8 mouse cellular contexts compared by ENCODE assay signal in the genomic region with DNA sequence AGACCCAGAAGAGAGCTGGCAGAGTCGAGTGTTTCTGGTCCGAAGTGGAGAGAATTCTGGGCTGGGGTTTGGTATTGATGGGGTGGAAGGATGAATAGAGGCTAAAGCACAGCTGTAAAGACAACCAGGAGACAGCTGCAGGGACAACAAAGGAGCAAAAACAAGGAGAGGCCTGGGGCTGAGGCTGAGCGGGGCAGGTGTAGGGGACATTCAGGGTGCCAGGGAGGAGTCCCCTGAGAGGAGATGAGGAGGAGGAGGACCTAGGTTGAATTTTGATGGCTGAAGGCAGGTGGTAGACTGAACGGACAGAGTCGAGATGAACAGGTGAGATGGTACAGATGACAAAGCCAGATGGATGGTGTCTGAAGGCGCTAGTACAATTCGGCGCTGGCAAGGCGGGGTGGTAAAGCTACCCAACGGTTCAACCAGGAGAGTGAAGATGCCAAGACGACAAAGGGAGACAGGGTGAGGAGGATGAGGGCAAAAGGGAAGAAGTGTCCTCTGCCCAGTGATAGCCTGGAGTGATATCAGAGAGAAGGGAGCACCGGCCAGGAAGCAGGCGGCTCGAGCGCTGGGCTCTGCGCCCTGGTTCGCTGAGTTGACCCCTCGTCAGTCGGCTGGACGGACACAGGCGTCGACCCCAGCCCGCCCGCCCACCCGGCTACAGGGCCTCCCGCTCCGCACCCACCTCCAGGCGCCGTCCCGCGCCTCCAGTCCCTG. TPM values are rescaled to one million over a fixed set of nuclear protein-coding genes. Genes with fewer than 3 reads are reported as not detected.
DNase-seq lines count a peak whose midpoint lies in the region; ATAC-seq and TF ChIP-seq lines count a peak whose summit lies in the region.

No protein-coding gene starts in this region.

- intact Hi-C loops in heart, postnatal 25 days (cut with DNase I): no loop called here

- no peak for TF ChIP-seq EP300 in MEL (IDR thresholded peaks at IDR 0.05; ENCODE audit: low read depth in 1 of 2, low read length in 2 of 2)

- no peak for ATAC-seq in heart, embryonic 12.5 days (ENCODE audit: insufficient number of reproducible peaks, low FRiP score)
- peak; percentile 7; the same call in 1 of the 2 replicates for ATAC-seq in heart, embryonic 16.5 days (replicated peaks; ENCODE audit: extremely low read depth, insufficient read depth, low FRiP score)

- peak overlapping the region; percentile 88 for H3K9ac ChIP-seq in heart, embryonic 12.5 days
- peak overlapping the region; percentile 68 for H3K9ac ChIP-seq in MEL (ENCODE audit: control insufficient read depth, low read depth, low read length, poor library complexity, severe bottlenecking)
- H3K9ac ChIP-seq in heart, embryonic 16.5 days (ENCODE audit: low read length): peak overlapping the region; percentile 89

- WGBS in heart, embryonic 12.5 days: 11% methylated on average over 31 of the region's 31 CpGs
- 8% methylated on average over 31 of the region's 31 CpGs for WGBS in heart, embryonic 16.5 days

- peak overlapping the region; percentile 66 for H3K4me3 ChIP-seq in heart, embryonic 12.5 days
- peak overlapping the region; percentile 50 to 60; a peak in 3 of 4 replicates for H3K4me3 ChIP-seq in MEL (ENCODE audit: control insufficient read depth in 1 of 2, insufficient read depth in 1 of 2, low read depth in 2 of 2, low read length in 2 of 2)
- peak overlapping the region; percentile 71 for H3K4me3 ChIP-seq in heart, embryonic 16.5 days (ENCODE audit: low read length)

- H3K9me3 ChIP-seq in heart, embryonic 12.5 days (replicated peaks): no peaks in the 10 kb centered on the region
- no peaks in the 10 kb centered on the region for H3K9me3 ChIP-seq in MEL (replicated peaks; ENCODE audit: insufficient read depth, low read length)
- H3K9me3 ChIP-seq in heart, embryonic 16.5 days (replicated peaks; ENCODE audit: control insufficient read depth, low read length): no peaks in the 10 kb centered on the region

- H3K27ac ChIP-seq in heart, embryonic 12.5 days (ENCODE audit: poor library complexity, severe bottlenecking): 0 out of 2 replicates have a peak overlapping the region, but pooled peaks have one; percentile 20
- H3K27ac ChIP-seq in MEL (ENCODE audit: control insufficient read depth, low read depth, low read length): no peak overlapping the region
- H3K27ac ChIP-seq in heart, embryonic 16.5 days (ENCODE audit: low read length): peak overlapping the region; percentile 62

- no peak for TF ChIP-seq CTCF in MEL (IDR thresholded peaks at IDR 0.05 in 2 of 3, conservative IDR thresholded peaks at IDR 0.05 in 1 of 3; ENCODE audit: control insufficient read depth in 1 of 3, insufficient read depth in 1 of 3, low read depth in 2 of 3, low read length in 3 of 3, poor library complexity in 1 of 3, severe bottlenecking in 1 of 3)

- TF ChIP-seq POLR2A in MEL (IDR thresholded peaks at IDR 0.05; ENCODE audit: control insufficient read depth in 1 of 2, insufficient read depth in 1 of 2, low read depth in 1 of 2, low read length in 2 of 2, poor library complexity in 1 of 2): 0 out of 4 replicates have a peak, but pooled peaks of 1 of the 2 experiments have one; percentile 4

- peaks cover 28% of the 10 kb centered on the region for H3K36me3 ChIP-seq in heart, embryonic 12.5 days
- peaks cover 6% of the 10 kb centered on the region in 2 experiments for H3K36me3 ChIP-seq in MEL (ENCODE audit: control insufficient read depth in 1 of 2, insufficient read depth in 2 of 2, low read length in 2 of 2)
- peaks cover 14% of the 10 kb centered on the region for H3K36me3 ChIP-seq in heart, embryonic 16.5 days (ENCODE audit: control insufficient read depth, insufficient read depth)

- H3K79me2 ChIP-seq in MEL (ENCODE audit: control insufficient read depth, insufficient read depth, low read length, poor library complexity): no peaks in the 10 kb centered on the region; the same call in 1 of the 2 replicates

- H3K4me2 ChIP-seq in heart, embryonic 12.5 days: peak overlapping the region; percentile 97
- H3K4me2 ChIP-seq in heart, embryonic 16.5 days (ENCODE audit: low read depth, low read length): peak overlapping the region; percentile 99

- H3K27me3 ChIP-seq in heart, embryonic 12.5 days (replicated peaks): no peaks in the 10 kb centered on the region
- no peaks in the 10 kb centered on the region for H3K27me3 ChIP-seq in MEL (ENCODE audit: control insufficient read depth in 1 of 2, insufficient read depth in 2 of 2, low read length in 2 of 2)
- H3K27me3 ChIP-seq in heart, embryonic 16.5 days (ENCODE audit: control insufficient read depth, insufficient read depth, low read length): no peaks in the 10 kb centered on the region

- peaks cover 19% of the 10 kb centered on the region for H3K4me1 ChIP-seq in heart, embryonic 12.5 days (replicated peaks)
- peaks cover 0 to 6% of the 10 kb centered on the region in 2 experiments; a peak in 2 of 4 replicates for H3K4me1 ChIP-seq in MEL (ENCODE audit: control insufficient read depth in 1 of 2, insufficient read depth in 2 of 2, low read length in 2 of 2)
- H3K4me1 ChIP-seq in heart, embryonic 16.5 days (ENCODE audit: control insufficient read depth, insufficient read depth, low read length): peaks cover 7% of the 10 kb centered on the region

- TF ChIP-seq RAD21 in MEL (IDR thresholded peaks at IDR 0.05; ENCODE audit: low read depth, low read length): no peak

- no peak for DNase-seq in heart, postnatal 25 days (ENCODE audit: low spot score)
- DNase-seq in MEL (ENCODE audit: low read depth, low spot score): peak; percentile 34
- peak; percentile 24 for DNase-seq in mesoderm, embryonic 11.5 days (ENCODE audit: low read depth, low spot score)
- DNase-seq in gastrocnemius, postnatal 10 days: no peak
- DNase-seq in urinary bladder, postnatal 14 days (ENCODE audit: low spot score): no peak
- DNase-seq in cerebellum, adult 11 months: no peak

TF ChIP-seq in MEL, 35 proteins besides CTCF, POLR2A, EP300 and RAD21:
- no peak for TF ChIP-seq MAZ (IDR thresholded peaks at IDR 0.05; ENCODE audit: low read depth, low read length)
TF ChIP-seq in MEL: peak in this region for 0.

RNA-seq across cellular contexts. Expression of gene Tigd3, which starts 0.5 kb away (rescaled TPM):
- polyA plus RNA-seq in heart, embryonic 12.5 days (2016; fragmentation: Nextera tagmentation; extraction: Ambion mirVana): 1.5 and 1.9 TPM in 2 replicates
- total RNA-seq in heart, postnatal 25 days (2021): under 1 TPM; 0.22 to 0.68 TPM
- 1.9 and 2.1 TPM in 2 replicates for total RNA-seq in MEL (2012; rRNA removed)
- 1 to 10 TPM in 1 of 2 experiments, not detected in 1; 2.2 TPM for polyA plus RNA-seq in MEL (2012; ENCODE audit: insufficient read depth in 1 of 2, insufficient read length in 2 of 2, low read depth in 1 of 2, low replicate concordance in 2 of 2, missing spikeins in 1 of 2)
- 1.5 and 1.6 TPM in 2 replicates for polyA plus RNA-seq in heart, embryonic 16.5 days (2015; fragmentation: Nextera tagmentation; extraction: Ambion mirVana)
- total RNA-seq in gastrocnemius, postnatal 10 days (2021): under 1 TPM; 0.82 to 0.95 TPM

RNA-seq across cellular contexts. Expression of gene Slc25a45, which starts 15.8 kb away (rescaled TPM):
- 3.5 and 3.9 TPM in 2 replicates for polyA plus RNA-seq in heart, embryonic 12.5 days (2016; fragmentation: Nextera tagmentation; extraction: Ambion mirVana)
- total RNA-seq in heart, postnatal 25 days (2021): 1 to 10 TPM; 3.5 to 4.1 TPM
- total RNA-seq in MEL (2012; rRNA removed): 20.7 and 23.5 TPM in 2 replicates
- polyA plus RNA-seq in MEL (2012; ENCODE audit: insufficient read depth in 1 of 2, insufficient read length in 2 of 2, low read depth in 1 of 2, low replicate concordance in 2 of 2, missing spikeins in 1 of 2): 10 to 100 TPM in 1 of 2 experiments, not detected in 1; 30.7 TPM
- polyA plus RNA-seq in heart, embryonic 16.5 days (2015; fragmentation: Nextera tagmentation; extraction: Ambion mirVana): 4.6 and 5.0 TPM in 2 replicates
- 1 to 10 TPM; 2.6 to 3.5 TPM for total RNA-seq in gastrocnemius, postnatal 10 days (2021)

RNA-seq across cellular contexts. Expression of gene Frmd8, which starts 18.4 kb away (rescaled TPM):
- 33.7 and 34.2 TPM in 2 replicates for polyA plus RNA-seq in heart, embryonic 12.5 days (2016; fragmentation: Nextera tagmentation; extraction: Ambion mirVana)
- 10 to 100 TPM in 1 of 2 experiments, 1 to 10 TPM in 1; 8.9 to 11.1 TPM for total RNA-seq in heart, postnatal 25 days (2021)
- 20.8 and 22.8 TPM in 2 replicates for total RNA-seq in MEL (2012; rRNA removed)
- polyA plus RNA-seq in MEL (2012; ENCODE audit: insufficient read depth in 1 of 2, insufficient read length in 2 of 2, low read depth in 1 of 2, low replicate concordance in 2 of 2, missing spikeins in 1 of 2): 10 to 100 TPM in 1 of 2 experiments, not detected in 1; 34.4 TPM
- 33.6 and 34.8 TPM in 2 replicates for polyA plus RNA-seq in heart, embryonic 16.5 days (2015; fragmentation: Nextera tagmentation; extraction: Ambion mirVana)
- 10 to 100 TPM in 1 of 2 experiments, 1 to 10 TPM in 1; 7.4 to 10.3 TPM for total RNA-seq in gastrocnemius, postnatal 10 days (2021)

RNA-seq across cellular contexts. Expression of gene Dpf2, which starts 19.4 kb away (rescaled TPM):
- polyA plus RNA-seq in heart, embryonic 12.5 days (2016; fragmentation: Nextera tagmentation; extraction: Ambion mirVana): 111 and 118 TPM in 2 replicates
- total RNA-seq in heart, postnatal 25 days (2021): 10 to 100 TPM; 87.4 to 96.1 TPM
- total RNA-seq in MEL (2012; rRNA removed): 45.7 and 58.6 TPM in 2 replicates
- polyA plus RNA-seq in MEL (2012; ENCODE audit: insufficient read depth in 1 of 2, insufficient read length in 2 of 2, low read depth in 1 of 2, low replicate concordance in 2 of 2, missing spikeins in 1 of 2): 100 to 1,000 TPM; 133 to 166 TPM
- 97.5 and 103 TPM in 2 replicates for polyA plus RNA-seq in heart, embryonic 16.5 days (2015; fragmentation: Nextera tagmentation; extraction: Ambion mirVana)
- total RNA-seq in gastrocnemius, postnatal 10 days (2021): 10 to 100 TPM; 86.8 to 90.9 TPM

RNA-seq across cellular contexts. Expression of gene Cdc42ep2, which starts 31.2 kb away (rescaled TPM):
- 6.5 and 7.3 TPM in 2 replicates for polyA plus RNA-seq in heart, embryonic 12.5 days (2016; fragmentation: Nextera tagmentation; extraction: Ambion mirVana)
- total RNA-seq in heart, postnatal 25 days (2021): 1 to 10 TPM; 9.1 to 9.8 TPM
- 0.75 and 1.1 TPM in 2 replicates for total RNA-seq in MEL (2012; rRNA removed)
- 1 to 10 TPM in 1 of 2 experiments, not detected in 1; 1.7 TPM for polyA plus RNA-seq in MEL (2012; ENCODE audit: insufficient read depth in 1 of 2, insufficient read length in 2 of 2, low read depth in 1 of 2, low replicate concordance in 2 of 2, missing spikeins in 1 of 2)
- 12.4 and 12.6 TPM in 2 replicates for polyA plus RNA-seq in heart, embryonic 16.5 days (2015; fragmentation: Nextera tagmentation; extraction: Ambion mirVana)
- 10 to 100 TPM; 16.6 to 20.9 TPM for total RNA-seq in gastrocnemius, postnatal 10 days (2021)

Comparison
In these comparisons a context has a peak if more than half of its experiments do, and no peak if none do; other contexts are left out.
1. DNase-seq: peak in MEL (single experiment) and mesoderm, embryonic 11.5 days (single experiment); none in heart, postnatal 25 days (single experiment), gastrocnemius, postnatal 10 days (single experiment), urinary bladder, postnatal 14 days (single experiment) and cerebellum, adult 11 months (single experiment).
2. Peak in every context shown above with its lines, with median percentiles within 50 percentile points of each other: H3K4me3 ChIP-seq and H3K9ac ChIP-seq.